Mouse (Mus musculus) bone marrow, adult 2 months (tissue): ENCODE results near the gene Lhx1. TPM values are rescaled to one million over a fixed set of nuclear protein-coding genes. Genes with fewer than 3 reads are reported as not detected.

Source experiments
- H3K27ac ChIP-seq: fragments of 200-500 bp; 2 replicates; pipeline ENCODE4 v1.5.1; 2012; ENCODE audit warnings: low read depth, mild to moderate bottlenecking, control low read depth, inconsistent platforms, low read length; ENCODE audit not compliant: control insufficient read depth, poor library complexity, insufficient read depth
- H3K4me1 ChIP-seq: fragments of 200-500 bp; 2 replicates; pipeline ENCODE4 v1.6.1; 2011; ENCODE audit warnings: low read length; ENCODE audit not compliant: control insufficient read depth, insufficient read depth
- H3K4me3 ChIP-seq: fragments of 200-500 bp; replicated peaks from 2 replicates; pipeline ENCODE3; 2011; ENCODE audit warnings: mild to moderate bottlenecking, low read depth, low read length, control low read depth; ENCODE audit not compliant: control insufficient read depth
- CTCF ChIP-seq: fragments of 200-500 bp; IDR thresholded peaks from 2 replicates; pipeline ENCODE4 v1.5.1; 2011; ENCODE audit warnings: low read length, control low read depth; ENCODE audit not compliant: control insufficient read depth, insufficient read depth
- POLR2A ChIP-seq: fragments of 200-500 bp; IDR thresholded peaks from 2 replicates; pipeline ENCODE4 v1.6.1; 2011; ENCODE audit warnings: low read depth, mild to moderate bottlenecking, control low read depth, low read length, borderline replicate concordance; ENCODE audit not compliant: control insufficient read depth
- whole genome bisulfite sequencing: fragments of 180-500 bp; shearing (Covaris S2); methylation state at CpG from one replicate; pipeline ENCODE4 v1.1.7; 2018; 5-methylcytosine and 5-hydroxymethylcytosine counted together
- polyA plus RNA-seq: library from polyadenylated mRNA; stranded (reverse); fragments of >200 nt; gene quantifications from 2 replicates; pipeline ENCODE4 v1.2.4, GENCODE M21; 2011; ENCODE audit warnings: low replicate concordance; ENCODE audit not compliant: missing spikeins, insufficient read depth, insufficient read length

The Lhx1 gene
- polyA plus RNA-seq, 1 experiment, result not detected

DNA sequence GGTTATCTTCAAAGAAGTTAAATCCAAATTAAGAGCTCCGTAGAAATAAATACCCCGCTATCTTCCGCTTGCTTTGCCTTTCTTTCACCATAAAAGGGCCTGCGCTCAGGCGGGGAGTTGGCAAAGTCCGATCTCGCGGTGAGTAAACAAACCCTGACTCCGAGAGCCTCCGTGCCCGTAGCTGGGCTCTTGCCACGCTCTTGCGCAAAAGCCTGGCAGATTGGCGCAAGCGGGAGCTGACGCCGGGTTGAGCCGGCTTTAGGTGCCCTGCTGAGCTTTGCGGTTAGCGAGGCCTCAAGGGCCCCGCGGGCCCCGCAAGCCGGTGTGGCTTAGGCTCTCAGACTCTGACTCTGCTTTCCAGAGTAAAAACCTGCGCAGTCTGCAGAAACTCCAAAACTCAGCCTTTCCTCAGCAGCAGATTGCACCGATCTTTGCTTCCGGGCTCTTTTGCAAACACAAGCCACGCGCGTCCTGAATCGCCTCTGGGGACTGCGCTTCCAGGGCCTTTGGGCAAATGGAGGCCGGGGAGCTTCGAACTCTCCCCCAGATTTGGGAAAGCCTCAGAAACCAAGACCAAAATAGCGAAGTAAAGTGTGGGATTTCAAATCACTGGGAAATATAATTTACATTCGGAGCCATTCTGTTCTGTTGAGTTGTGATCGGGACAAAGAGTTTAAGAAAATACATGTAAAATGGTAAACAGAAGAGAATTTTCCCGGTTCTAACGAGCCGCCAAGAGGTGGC, 2.6 kb downstream of the Lhx1 start:
- Histone ChIP-seq H3K4me1 (peaks cover 2% of the 10 kb centered on the region), H3K27ac (peak overlapping the region; percentile 17), H3K4me3 (peak overlapping the region; percentile 35)
- under 1% methylated on average over 40 of the region's 40 CpGs for WGBS
- TF ChIP-seq CTCF, result no peak
- TF ChIP-seq POLR2A, result no peak

DNA sequence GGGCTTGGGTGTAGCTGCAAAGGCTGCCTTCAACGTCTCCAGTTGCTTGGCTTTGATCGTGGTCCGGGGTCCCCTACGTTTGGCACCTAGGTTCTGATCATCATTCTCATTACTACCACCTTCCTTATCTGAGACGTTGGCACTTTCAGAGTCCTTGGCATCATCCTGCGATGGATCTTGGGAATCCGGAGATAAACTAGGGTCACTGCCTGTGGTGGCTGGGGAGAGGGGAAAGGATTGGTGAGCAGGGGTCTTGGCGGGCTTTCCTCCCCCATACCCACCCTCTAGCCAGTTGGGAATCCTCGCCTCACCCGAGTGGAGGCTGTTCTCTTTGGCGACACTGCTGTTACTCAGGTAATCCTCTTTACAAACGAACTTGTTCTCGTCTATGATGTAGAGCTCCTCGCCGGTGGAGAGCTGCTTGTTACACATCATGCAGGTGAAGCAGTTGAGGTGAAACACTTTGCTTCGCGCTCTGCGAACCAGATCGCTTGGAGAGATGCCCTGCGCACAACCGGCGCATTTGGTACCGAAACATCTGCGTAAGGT, 3.5 kb downstream of the Lhx1 start:
- 22% methylated on average over 24 of the region's 24 CpGs for WGBS
- H3K4me1 ChIP-seq, result peaks cover 2% of the 10 kb centered on the region
- no peak overlapping the region for H3K4me3 ChIP-seq
- H3K27ac ChIP-seq, result no peak overlapping the region
- TF ChIP-seq POLR2A (no peak), CTCF (no peak)

- 39% methylated on average over 3 of the region's 3 CpGs for WGBS
- H3K4me3 ChIP-seq, result no peak overlapping the region
- no peak overlapping the region for H3K27ac ChIP-seq
- TF ChIP-seq CTCF (no peak), POLR2A (no peak)
- peaks cover 2% of the 10 kb centered on the region for H3K4me1 ChIP-seq
Observed at GRCm38 (mm10) chr11:84521071-84521390, 4.3 kb downstream of the Lhx1 start.

- 11% methylated on average over 31 of the region's 31 CpGs for WGBS
- Histone ChIP-seq H3K27ac (no peak overlapping the region), H3K4me1 (peaks cover 2% of the 10 kb centered on the region), H3K4me3 (peak overlapping the region; percentile 27)
- no peak for TF ChIP-seq CTCF
- TF ChIP-seq POLR2A, result no peak
Observed at GRCm38 (mm10) chr11:84520269-84521070, 4.9 kb downstream of the Lhx1 start.

GRCm38 (mm10) chr11:84519576-84520268, 5.6 kb downstream of the Lhx1 start:
- no peak overlapping the region; the same call in 1 of the 2 replicates for H3K27ac ChIP-seq
- H3K4me3 ChIP-seq, result peak overlapping the region; percentile 27
- peaks cover 2% of the 10 kb centered on the region for H3K4me1 ChIP-seq
- no peak for TF ChIP-seq CTCF
- TF ChIP-seq POLR2A, result no peak
- 13% methylated on average over 34 of the region's 34 CpGs for WGBS

DNA sequence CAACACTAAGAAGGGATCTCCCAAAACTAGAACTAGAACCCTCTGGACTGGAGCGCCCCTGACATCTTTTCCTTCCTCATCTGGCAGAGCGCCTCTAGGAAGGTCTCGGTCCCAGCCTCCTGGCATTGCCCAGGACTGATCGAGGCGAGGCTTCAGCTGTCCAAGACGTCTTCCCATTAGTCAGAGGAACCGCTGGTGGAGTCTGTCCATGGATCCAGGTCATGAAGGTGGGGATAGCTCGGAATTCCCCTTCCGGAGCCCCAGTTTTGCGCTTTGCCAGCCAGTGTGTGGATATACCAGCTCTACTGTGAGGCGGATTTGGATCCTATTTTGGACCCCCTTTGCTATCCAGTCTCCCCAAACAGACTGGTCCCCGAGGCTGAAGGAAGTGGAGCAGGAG, 6.3 kb downstream of the Lhx1 start:
- no peak overlapping the region for H3K27ac ChIP-seq
- no peak overlapping the region for H3K4me3 ChIP-seq
- TF ChIP-seq CTCF (no peak), POLR2A (no peak)
- peaks cover 2% of the 10 kb centered on the region for H3K4me1 ChIP-seq
- 19% methylated on average over 12 of the region's 12 CpGs for WGBS

- H3K4me1 ChIP-seq, result no peaks in the 10 kb centered on the region
- no peak for TF ChIP-seq POLR2A
- no peak for TF ChIP-seq CTCF
- whole genome bisulfite sequencing, result 42% methylated on average over 5 of the region's 5 CpGs
- no peak overlapping the region for H3K27ac ChIP-seq
- H3K4me3 ChIP-seq, result no peak overlapping the region
Observed at GRCm38 (mm10) chr11:84518261-84518660, 7.1 kb downstream of the Lhx1 start.

GRCm38 (mm10) chr11:84517431-84517830, 7.9 kb downstream of the Lhx1 start:
- Histone ChIP-seq H3K4me3 (no peak overlapping the region), H3K27ac (no peak overlapping the region), H3K4me1 (no peaks in the 10 kb centered on the region)
- 35% methylated on average over 2 of the region's 2 CpGs for WGBS
- TF ChIP-seq CTCF (no peak), POLR2A (no peak)
